Mouse (Mus musculus) heart, postnatal 25 days (tissue): ENCODE results near the gene 4930469K13Rik. TPM values are rescaled to one million over a fixed set of nuclear protein-coding genes. Genes with fewer than 3 reads are reported as not detected.

Experiments used
- total RNA-seq, 2 experiments: library from RNA; stranded (reverse); gene quantifications; 2 replicates each; pipeline ENCODE4 v1.2.3; 2021

Gene 4930469K13Rik
- total RNA-seq, 2 experiments from 2014 or later: not detected

Other genes with a start within 250 kb of the 4930469K13Rik start
- 1 to 10 TPM in 1 of 2 experiments, under 1 TPM in 1; 0.70 to 1.1 TPM for gene Kcnmb1, start 135.5 kb downstream of the 4930469K13Rik start, total RNA-seq
- gene Kcnip1, start 105.4 kb downstream of the 4930469K13Rik start, total RNA-seq: not detected
- 1 to 10 TPM; 2.6 to 2.7 TPM for gene Lcp2, start 51.6 kb downstream of the 4930469K13Rik start, total RNA-seq
- gene Foxi1, start 109.5 kb upstream of the 4930469K13Rik start, total RNA-seq: not detected
- not detected for gene Fam196b, start 216.3 kb upstream of the 4930469K13Rik start, total RNA-seq